8 mouse cellular contexts compared by ENCODE assay signal in genomic region chr10:79780664-79781015, GRCm38 (mm10). TPM values are rescaled to one million over a fixed set of nuclear protein-coding genes. Genes with fewer than 3 reads are reported as not detected.
DNase-seq lines count a peak whose midpoint lies in the region; ATAC-seq and TF ChIP-seq lines count a peak whose summit lies in the region.

No protein-coding gene starts in this region.

- dilution Hi-C loops in CH12.LX (cut with MboI; ENCODE audit: extremely low pct_ligation_motif_present, extremely low pct_unique_long_range_greater_than_20kb, low sequenced_read_pairs) = no loop called here

- TF ChIP-seq RAD21 in CH12.LX (IDR thresholded peaks at IDR 0.05; ENCODE audit: low read depth, low read length) = no peak

- under 1% methylated on average over 13 of the region's 13 CpGs for WGBS in heart, embryonic 10.5 days
- 2% methylated on average over 13 of the region's 13 CpGs for WGBS in embryonic facial prominence, embryonic 12.5 days
- under 1% methylated on average over 13 of the region's 13 CpGs for WGBS in intestine, embryonic 16.5 days
- WGBS in midbrain, embryonic 10.5 days = under 1% methylated on average over 13 of the region's 13 CpGs

- H3K4me3 ChIP-seq in heart, embryonic 10.5 days = peak overlapping the region; percentile 63
- H3K4me3 ChIP-seq in CH12.LX (replicated peaks in 1 of 3; ENCODE audit: low read depth in 2 of 3, low read length in 2 of 3, poor library complexity in 1 of 3) = peak overlapping the region; percentile 20 to 69 (median 41)
- peak overlapping the region; percentile 36 for H3K4me3 ChIP-seq in embryonic facial prominence, embryonic 12.5 days
- H3K4me3 ChIP-seq in intestine, embryonic 16.5 days (ENCODE audit: low read length) = peak overlapping the region; percentile 54
- H3K4me3 ChIP-seq in midbrain, embryonic 10.5 days = peak overlapping the region; percentile 56

- no peak for TF ChIP-seq CTCF in CH12.LX (conservative IDR thresholded peaks at IDR 0.05 in 1 of 2, IDR thresholded peaks at IDR 0.05 in 1 of 2; ENCODE audit: low read depth in 2 of 2, low read length in 2 of 2)

- H3K4me1 ChIP-seq in heart, embryonic 10.5 days = peaks cover 44% of the 10 kb centered on the region
- H3K4me1 ChIP-seq in CH12.LX (ENCODE audit: control insufficient read depth in 1 of 2, insufficient read depth in 2 of 2) = peaks cover 14 to 37% of the 10 kb centered on the region in 2 experiments
- H3K4me1 ChIP-seq in embryonic facial prominence, embryonic 12.5 days = peaks cover 24% of the 10 kb centered on the region
- H3K4me1 ChIP-seq in intestine, embryonic 16.5 days (ENCODE audit: control insufficient read depth, insufficient read depth, low read length) = peaks cover 37% of the 10 kb centered on the region
- H3K4me1 ChIP-seq in midbrain, embryonic 10.5 days = peaks cover 51% of the 10 kb centered on the region

- ATAC-seq in embryonic facial prominence, embryonic 12.5 days (ENCODE audit: insufficient number of reproducible peaks, insufficient read depth, low FRiP score, low TSS enrichment) = no peak
- no peak for ATAC-seq in intestine, embryonic 16.5 days

- 0 out of 2 replicates have a peak overlapping the region, but pooled peaks have one; percentile 43 for H3K27ac ChIP-seq in heart, embryonic 10.5 days
- no peak overlapping the region for H3K27ac ChIP-seq in CH12.LX (ENCODE audit: insufficient read depth, low read depth)
- H3K27ac ChIP-seq in embryonic facial prominence, embryonic 12.5 days = 0 out of 2 replicates have a peak overlapping the region, but pooled peaks have one; percentile 17
- H3K27ac ChIP-seq in intestine, embryonic 16.5 days (ENCODE audit: low read length) = peak overlapping the region; percentile 73
- peak overlapping the region; percentile 46; the same call in 1 of the 2 replicates for H3K27ac ChIP-seq in midbrain, embryonic 10.5 days (replicated peaks)

- no peak for TF ChIP-seq EP300 in CH12.LX (IDR thresholded peaks at IDR 0.05; ENCODE audit: low read length)

- no peak for TF ChIP-seq POLR2A in CH12.LX (IDR thresholded peaks at IDR 0.05; ENCODE audit: low read depth, low read length)

- no peak overlapping the region for H3K9ac ChIP-seq in CH12.LX (ENCODE audit: insufficient read depth, low read depth)
- H3K9ac ChIP-seq in embryonic facial prominence, embryonic 12.5 days = 0 out of 2 replicates have a peak overlapping the region, but pooled peaks have one; percentile 19
- peak overlapping the region; percentile 43 for H3K9ac ChIP-seq in intestine, embryonic 16.5 days (ENCODE audit: low read depth, low read length)

- H3K4me2 ChIP-seq in CH12.LX (ENCODE audit: insufficient read depth, low read depth, poor library complexity, severe bottlenecking) = peak overlapping the region; percentile 96
- H3K4me2 ChIP-seq in embryonic facial prominence, embryonic 12.5 days (replicated peaks) = peak overlapping the region; percentile 73
- H3K4me2 ChIP-seq in intestine, embryonic 16.5 days (ENCODE audit: low read depth, low read length) = peak overlapping the region; percentile 94

- no peaks in the 10 kb centered on the region for H3K36me3 ChIP-seq in heart, embryonic 10.5 days
- no peaks in the 10 kb centered on the region for H3K36me3 ChIP-seq in CH12.LX (replicated peaks in 1 of 2; ENCODE audit: control insufficient read depth in 1 of 2, insufficient read depth in 1 of 2, low read length in 1 of 2)
- H3K36me3 ChIP-seq in embryonic facial prominence, embryonic 12.5 days = no peaks in the 10 kb centered on the region
- no peaks in the 10 kb centered on the region for H3K36me3 ChIP-seq in intestine, embryonic 16.5 days (ENCODE audit: control insufficient read depth, insufficient read depth, low read length)
- H3K36me3 ChIP-seq in midbrain, embryonic 10.5 days = no peaks in the 10 kb centered on the region

- peak; percentile 90 for DNase-seq in heart, embryonic 10.5 days (ENCODE audit: low spot score)
- DNase-seq in heart, adult 18-20 months = no peak
- peak; percentile 83 for DNase-seq in CH12.LX (ENCODE audit: extremely low read depth)
- DNase-seq in midbrain, embryonic 10.5 days (ENCODE audit: low spot score) = no peak
- DNase-seq in thymus, postnatal 4 days = peak; percentile 83
- DNase-seq in adrenal gland, postnatal 10 days = no peak

- no peaks in the 10 kb centered on the region for H3K79me2 ChIP-seq in CH12.LX (replicated peaks; ENCODE audit: control insufficient read depth, extremely low read depth, insufficient read depth, poor library complexity, severe bottlenecking)

- peaks cover 83% of the 10 kb centered on the region for H3K27me3 ChIP-seq in heart, embryonic 10.5 days (ENCODE audit: insufficient read depth, poor library complexity, severe bottlenecking)
- peaks cover 66% of the 10 kb centered on the region for H3K27me3 ChIP-seq in CH12.LX (replicated peaks)
- peaks cover 39% of the 10 kb centered on the region for H3K27me3 ChIP-seq in embryonic facial prominence, embryonic 12.5 days
- H3K27me3 ChIP-seq in intestine, embryonic 16.5 days (replicated peaks; ENCODE audit: control insufficient read depth, insufficient read depth, low read length) = peaks cover 2% of the 10 kb centered on the region; the same call in 1 of the 2 replicates
- peaks cover 91% of the 10 kb centered on the region for H3K27me3 ChIP-seq in midbrain, embryonic 10.5 days (ENCODE audit: low read depth, poor library complexity, severe bottlenecking)

- in situ Hi-C loops in CH12.LX (cut with MboI; ENCODE audit: low pct_ligation_motif_present, low pct_unique_long_range_greater_than_20kb, low sequenced_read_pairs) = loop anchor here (5.0 kb wide), 1 partner anchor 88 kb away; no protein-coding TSS in a partner anchor

- H3K9me3 ChIP-seq in heart, embryonic 10.5 days = no peaks in the 10 kb centered on the region
- no peaks in the 10 kb centered on the region for H3K9me3 ChIP-seq in CH12.LX (replicated peaks; ENCODE audit: low read length)
- no peaks in the 10 kb centered on the region for H3K9me3 ChIP-seq in embryonic facial prominence, embryonic 12.5 days
- no peaks in the 10 kb centered on the region for H3K9me3 ChIP-seq in intestine, embryonic 16.5 days (ENCODE audit: control insufficient read depth, low read length)
- H3K9me3 ChIP-seq in midbrain, embryonic 10.5 days (replicated peaks) = no peaks in the 10 kb centered on the region; the same call in 1 of the 2 replicates

RNA-seq across cellular contexts. Expression of gene Fstl3, which starts 3.6 kb away (rescaled TPM):
- 7.9 and 8.0 TPM in 2 replicates for polyA plus RNA-seq in heart, embryonic 10.5 days (2016; fragmentation: Nextera tagmentation; extraction: Ambion mirVana)
- 1 to 10 TPM; 3.5 to 4.5 TPM for total RNA-seq in heart, adult 18-20 months (2021)
- total RNA-seq in CH12.LX (2012; rRNA removed) (0.25 TPM in 2 replicates), CH12.LX (2014; rRNA removed) (not detected in 2 replicates)
- not detected in 2 replicates for polyA plus RNA-seq in CH12.LX (2012; ENCODE audit: insufficient read length, low read depth)
- polyA plus RNA-seq in embryonic facial prominence, embryonic 12.5 days (2016; fragmentation: Nextera tagmentation; extraction: Ambion mirVana) = 3.5 and 3.7 TPM in 2 replicates
- 15.1 and 16.6 TPM in 2 replicates for polyA plus RNA-seq in intestine, embryonic 16.5 days (2015; fragmentation: Nextera tagmentation; extraction: Ambion mirVana)
- 1.1 and 1.8 TPM in 2 replicates for polyA plus RNA-seq in midbrain, embryonic 10.5 days (2016; fragmentation: Nextera tagmentation; extraction: Ambion mirVana)
- total RNA-seq in adrenal gland, postnatal 10 days (2021) = 1 to 10 TPM; 5.5 to 5.7 TPM

RNA-seq across cellular contexts. Expression of gene Prss57, which starts 10.1 kb away (rescaled TPM):
- polyA plus RNA-seq in heart, embryonic 10.5 days (2016; fragmentation: Nextera tagmentation; extraction: Ambion mirVana) = not detected in 2 replicates
- total RNA-seq in heart, adult 18-20 months (2021) = not detected
- total RNA-seq in CH12.LX (2012; rRNA removed) (0.08 and 0.21 TPM in 2 replicates), CH12.LX (2014; rRNA removed) (not detected in 2 replicates)
- polyA plus RNA-seq in CH12.LX (2012; ENCODE audit: insufficient read length, low read depth) = not detected in 2 replicates
- polyA plus RNA-seq in embryonic facial prominence, embryonic 12.5 days (2016; fragmentation: Nextera tagmentation; extraction: Ambion mirVana) = 0.06 TPM in 1 of 2 replicates, not detected in the other
- polyA plus RNA-seq in intestine, embryonic 16.5 days (2015; fragmentation: Nextera tagmentation; extraction: Ambion mirVana) = 0.07 and 0.11 TPM in 2 replicates
- 0.05 TPM in 1 of 2 replicates, not detected in the other for polyA plus RNA-seq in midbrain, embryonic 10.5 days (2016; fragmentation: Nextera tagmentation; extraction: Ambion mirVana)
- under 1 TPM; 0.09 to 0.21 TPM for total RNA-seq in adrenal gland, postnatal 10 days (2021)

RNA-seq across cellular contexts. Expression of gene Palm, which starts 12.7 kb away (rescaled TPM):
- polyA plus RNA-seq in heart, embryonic 10.5 days (2016; fragmentation: Nextera tagmentation; extraction: Ambion mirVana) = 80.7 and 83.1 TPM in 2 replicates
- total RNA-seq in heart, adult 18-20 months (2021) = 10 to 100 TPM; 44.3 to 45.7 TPM
- 3.1 and 5.3 TPM in 2 replicates for total RNA-seq in CH12.LX (2012; rRNA removed)
- total RNA-seq in CH12.LX (2014; rRNA removed) = 0.36 and 0.78 TPM in 2 replicates
- polyA plus RNA-seq in CH12.LX (2012; ENCODE audit: insufficient read length, low read depth) = 1.5 and 2.5 TPM in 2 replicates
- 132 and 142 TPM in 2 replicates for polyA plus RNA-seq in embryonic facial prominence, embryonic 12.5 days (2016; fragmentation: Nextera tagmentation; extraction: Ambion mirVana)
- polyA plus RNA-seq in intestine, embryonic 16.5 days (2015; fragmentation: Nextera tagmentation; extraction: Ambion mirVana) = 44.1 and 44.8 TPM in 2 replicates
- 130 and 153 TPM in 2 replicates for polyA plus RNA-seq in midbrain, embryonic 10.5 days (2016; fragmentation: Nextera tagmentation; extraction: Ambion mirVana)
- 10 to 100 TPM; 69.6 to 80.2 TPM for total RNA-seq in adrenal gland, postnatal 10 days (2021)

RNA-seq across cellular contexts. Expression of gene Rnf126, which starts 13.9 kb away (rescaled TPM):
- polyA plus RNA-seq in heart, embryonic 10.5 days (2016; fragmentation: Nextera tagmentation; extraction: Ambion mirVana) = 84.4 and 113 TPM in 2 replicates
- total RNA-seq in heart, adult 18-20 months (2021) = 10 to 100 TPM; 22.0 to 23.1 TPM
- total RNA-seq in CH12.LX (2012; rRNA removed) (67.9 and 74.8 TPM in 2 replicates), CH12.LX (2014; rRNA removed) (28.9 and 32.4 TPM in 2 replicates)
- 90.7 and 112 TPM in 2 replicates for polyA plus RNA-seq in CH12.LX (2012; ENCODE audit: insufficient read length, low read depth)
- polyA plus RNA-seq in embryonic facial prominence, embryonic 12.5 days (2016; fragmentation: Nextera tagmentation; extraction: Ambion mirVana) = 109 and 111 TPM in 2 replicates
- polyA plus RNA-seq in intestine, embryonic 16.5 days (2015; fragmentation: Nextera tagmentation; extraction: Ambion mirVana) = 39.7 and 56.6 TPM in 2 replicates
- 109 and 118 TPM in 2 replicates for polyA plus RNA-seq in midbrain, embryonic 10.5 days (2016; fragmentation: Nextera tagmentation; extraction: Ambion mirVana)
- 10 to 100 TPM; 50.8 to 55.1 TPM for total RNA-seq in adrenal gland, postnatal 10 days (2021)

RNA-seq across cellular contexts. Expression of gene Fgf22, which starts 25.8 kb away (rescaled TPM):
- polyA plus RNA-seq in heart, embryonic 10.5 days (2016; fragmentation: Nextera tagmentation; extraction: Ambion mirVana) = 0.11 and 0.16 TPM in 2 replicates
- not detected for total RNA-seq in heart, adult 18-20 months (2021)
- total RNA-seq in CH12.LX (2012; rRNA removed) (not detected in 2 replicates), CH12.LX (2014; rRNA removed) (not detected in 2 replicates)
- not detected in 2 replicates for polyA plus RNA-seq in CH12.LX (2012; ENCODE audit: insufficient read length, low read depth)
- 0.33 and 0.65 TPM in 2 replicates for polyA plus RNA-seq in embryonic facial prominence, embryonic 12.5 days (2016; fragmentation: Nextera tagmentation; extraction: Ambion mirVana)
- polyA plus RNA-seq in intestine, embryonic 16.5 days (2015; fragmentation: Nextera tagmentation; extraction: Ambion mirVana) = 0.26 TPM in 1 of 2 replicates, not detected in the other
- 0.27 and 0.42 TPM in 2 replicates for polyA plus RNA-seq in midbrain, embryonic 10.5 days (2016; fragmentation: Nextera tagmentation; extraction: Ambion mirVana)
- total RNA-seq in adrenal gland, postnatal 10 days (2021) = not detected

Comparison
In these comparisons a context has a peak if more than half of its experiments do, and no peak if none do; other contexts are left out.
1. DNase-seq: peak in heart, embryonic 10.5 days (single experiment), CH12.LX (single experiment) and thymus, postnatal 4 days (single experiment); none in heart, adult 18-20 months (0 of 2), midbrain, embryonic 10.5 days (single experiment) and adrenal gland, postnatal 10 days (single experiment).
2. RNA of gene Palm, which starts 12.7 kb away (polyA plus RNA-seq): 132 to 142 TPM in embryonic facial prominence, embryonic 12.5 days, 130 to 153 TPM in midbrain, embryonic 10.5 days, 80.7 to 83.1 TPM in heart, embryonic 10.5 days and 44.1 to 44.8 TPM in intestine, embryonic 16.5 days; 1.5 to 2.5 TPM in CH12.LX; every median in the first group is over 10 times any median in the second.
3. Peak in every context shown above with its lines, with median percentiles within 50 percentile points of each other: H3K4me3 ChIP-seq and H3K4me2 ChIP-seq.